Mouse (Mus musculus) liver, embryonic 14.5 days (tissue): ENCODE results near the gene Washc3. TPM values are rescaled to one million over a fixed set of nuclear protein-coding genes. Genes with fewer than 3 reads are reported as not detected.

Experiments
- ATAC-seq: fragments of 200-750 bp; cut with Nextera tagmentation; 2 replicates; pipeline ENCODE4 v1.8.0; 2017; ENCODE audit warnings: moderate number of reproducible peaks, mild to moderate bottlenecking, moderate library complexity; ENCODE audit not compliant: insufficient read depth
- DNase-seq, 3 experiments: peaks; one replicate each; pipeline ENCODE4 v3.0.0-alpha.2; 2012 to 2013; ENCODE audit warnings: low read depth in 3 of 3, low spot score in 3 of 3
- H3K27ac ChIP-seq: fragments of 300-500 bp; sonication (generic); 2 replicates; pipeline ENCODE4 v1.5.1; 2014; ENCODE audit warnings: moderate library complexity, mild to moderate bottlenecking, control low read depth, inconsistent platforms
- H3K27me3 ChIP-seq: fragments of 300-500 bp; sonication (generic); 2 replicates; pipeline ENCODE4 v1.6.1; 2014; ENCODE audit warnings: mild to moderate bottlenecking, low read length, moderate library complexity; ENCODE audit not compliant: control insufficient read depth, insufficient read depth
- H3K36me3 ChIP-seq: fragments of 300-500 bp; sonication (generic); replicated peaks from 2 replicates; pipeline ENCODE4 v1.6.1; 2014; ENCODE audit warnings: low read depth; ENCODE audit not compliant: control insufficient read depth, insufficient read depth
- H3K4me1 ChIP-seq, 2 experiments: fragments of 200-500 bp in 1 of 2; fragments of 300-500 bp in 1 of 2; sonication (generic) in 1 of 2; replicated peaks; 2 replicates each; pipeline ENCODE4 v1.6.1; 2012 to 2014; ENCODE audit warnings: antibody characterized with exemption in 1 of 2, inconsistent platforms in 1 of 2, low read length in 1 of 2; ENCODE audit not compliant: control insufficient read depth in 2 of 2, insufficient read depth in 2 of 2
- H3K4me2 ChIP-seq: fragments of 300-500 bp; sonication (generic); 2 replicates; pipeline ENCODE4 v1.6.1; 2014; ENCODE audit warnings: low read depth, mild to moderate bottlenecking, control low read depth, moderate library complexity
- H3K4me3 ChIP-seq, 2 experiments: fragments of 200-500 bp in 1 of 2; fragments of 300-500 bp in 1 of 2; sonication (generic) in 1 of 2; 2 replicates each; pipeline ENCODE4 v1.5.1; 2012 to 2014; ENCODE audit warnings: low read depth in 2 of 2, low read length in 2 of 2, mild to moderate bottlenecking in 2 of 2, control low read depth in 1 of 2, inconsistent platforms in 1 of 2, moderate library complexity in 1 of 2; ENCODE audit not compliant: insufficient read depth in 1 of 2
- H3K9ac ChIP-seq: fragments of 300-500 bp; sonication (generic); replicated peaks from 2 replicates; pipeline ENCODE4 v1.6.1; 2014; ENCODE audit warnings: mild to moderate bottlenecking, control low read depth, moderate library complexity
- H3K9me3 ChIP-seq: fragments of 300-500 bp; sonication (generic); 2 replicates; pipeline ENCODE4 v1.6.1; 2016; ENCODE audit warnings: low read length, mixed read lengths; ENCODE audit not compliant: control insufficient read depth
- CTCF ChIP-seq: IDR thresholded peaks from 2 replicates; pipeline ENCODE4 v1.5.1; 2016; ENCODE audit warnings: antibody characterized with exemption, low read depth, control low read depth
- EP300 ChIP-seq: IDR thresholded peaks from 2 replicates; pipeline ENCODE4 v1.6.1; 2016; ENCODE audit warnings: antibody characterized with exemption, low read depth
- WGBS: fragments of 180-500 bp; shearing (Covaris S2); extraction: QIAGEN DNeasy Blood & Tissue Kit; methylation state at CpG from one replicate; pipeline ENCODE4 v1.1.7; 2014; ENCODE audit not compliant: insufficient replicate concordance; 5-methylcytosine and 5-hydroxymethylcytosine counted together
- polyA plus RNA-seq, 2 experiments: library from polyadenylated mRNA; depleted of rRNA in 1 of 2; stranded (reverse) in 1 of 2; unstranded in 1 of 2; fragments of >200 nt; fragmentation: Nextera tagmentation in 1 of 2; extraction: Ambion mirVana in 1 of 2; gene quantifications; 2 replicates each; pipeline versions ENCODE4 v1.2.1 to v1.2.3; 2012 to 2014

Gene Washc3
- polyA plus RNA-seq, 2 experiments: 12.4 to 30.5 TPM

GRCm38 (mm10) chr10:88167438-88168077 is 33.3 kb upstream of the Washc3 start:
- no peak for DNase-seq
- no peak overlapping the region for H3K27ac ChIP-seq
- 69% methylated on average over 7 of the region's 7 CpGs for WGBS

DNA sequence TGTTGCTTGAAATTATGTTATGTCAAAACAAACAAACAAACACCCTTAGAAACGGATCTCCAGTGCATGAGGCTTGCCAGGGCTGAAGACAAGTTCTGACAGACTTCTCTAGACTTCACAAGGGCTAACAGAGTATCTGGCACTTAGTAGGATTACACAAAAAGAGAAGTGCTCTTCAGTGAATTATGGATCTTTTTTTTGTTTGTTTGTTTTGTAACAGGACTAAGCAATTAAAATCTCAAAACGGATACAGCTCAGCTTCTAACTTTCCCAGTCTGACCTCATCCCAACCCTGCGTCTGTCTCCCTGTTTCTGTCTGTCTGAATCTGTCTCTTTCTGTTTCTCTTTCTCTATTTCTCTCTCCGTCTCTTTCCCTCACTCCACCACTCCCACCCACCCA is 352 bp upstream of the Washc3 start:
- H3K4me3 ChIP-seq: peak overlapping the region in 1 of 2 experiments; percentile 78; a peak in 2 of 4 replicates
- no peak for DNase-seq
- H3K27ac ChIP-seq: no peak overlapping the region
- H3K4me2 ChIP-seq: peak overlapping the region; percentile 77
- peak overlapping the region; percentile 18 for H3K9ac ChIP-seq
- H3K9me3 ChIP-seq: no peaks in the 10 kb centered on the region
- TF ChIP-seq CTCF: no peak
- no peak for TF ChIP-seq EP300
- no peak for ATAC-seq
- WGBS: 13% methylated on average over 4 of the region's 4 CpGs
- H3K4me1 ChIP-seq: peaks cover 0 to 7% of the 10 kb centered on the region in 2 experiments; a peak in 2 of 4 replicates
- no peaks in the 10 kb centered on the region for H3K36me3 ChIP-seq
- H3K27me3 ChIP-seq: no peaks in the 10 kb centered on the region

More at GRCm38 (mm10) chr10:88167438-88168077, 33.3 kb upstream of the Washc3 start:
- TF ChIP-seq CTCF: no peak
- TF ChIP-seq EP300: no peak
- no peak overlapping the region for H3K4me3 ChIP-seq
- H3K9ac ChIP-seq: no peak overlapping the region
- H3K9me3 ChIP-seq: no peaks in the 10 kb centered on the region
- H3K27me3 ChIP-seq: no peaks in the 10 kb centered on the region
- peaks cover 6% of the 10 kb centered on the region for H3K36me3 ChIP-seq
- no peak overlapping the region for H3K4me2 ChIP-seq
- no peaks in the 10 kb centered on the region for H3K4me1 ChIP-seq
- ATAC-seq: no peak

DNA sequence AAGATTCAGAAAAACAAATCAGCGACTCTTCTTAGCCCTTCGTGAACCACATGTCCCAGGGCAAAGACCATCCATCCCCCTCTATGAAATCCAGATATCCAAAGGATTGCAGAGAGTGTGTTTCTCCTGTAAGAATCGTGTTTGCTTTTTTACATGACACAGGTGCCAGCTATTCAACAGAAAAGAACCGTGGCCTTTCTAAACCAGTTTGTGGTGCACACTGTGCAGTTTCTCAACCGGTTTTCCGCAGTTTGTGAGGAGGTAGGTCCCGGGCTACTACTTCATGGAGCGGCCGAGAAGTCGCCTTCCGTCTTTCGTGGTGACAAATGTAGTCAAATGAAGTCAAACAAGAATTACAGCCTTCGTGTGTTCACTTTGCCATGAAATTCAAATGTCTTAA is 757 bp downstream of the Washc3 start:
- DNase-seq (no peak), ATAC-seq (no peak)
- no peak for TF ChIP-seq CTCF
- no peak for TF ChIP-seq EP300
- Histone ChIP-seq H3K9me3 (no peaks in the 10 kb centered on the region), H3K27me3 (no peaks in the 10 kb centered on the region), H3K4me2 (peak overlapping the region; percentile 77), H3K27ac (no peak overlapping the region), H3K9ac (peak overlapping the region; percentile 90), H3K4me1 (peaks cover 0 to 7% of the 10 kb centered on the region in 2 experiments; a peak in 2 of 4 replicates), H3K36me3 (no peaks in the 10 kb centered on the region), H3K4me3 (peak overlapping the region; percentile 78 to 97)
- 67% methylated on average over 13 of the region's 13 CpGs for WGBS

- no peak overlapping the region for H3K27ac ChIP-seq
- WGBS: 38% methylated on average over 8 of the region's 8 CpGs
- ATAC-seq: no peak
Observed at GRCm38 (mm10) chr10:88202581-88202980, 1.7 kb downstream of the Washc3 start.

GRCm38 (mm10) chr10:88203236-88203635 is 2.3 kb downstream of the Washc3 start:
- Histone ChIP-seq H3K9me3 (no peaks in the 10 kb centered on the region), H3K4me1 (peaks cover 0 to 7% of the 10 kb centered on the region in 2 experiments; a peak in 2 of 4 replicates), H3K4me2 (no peak overlapping the region), H3K27me3 (no peaks in the 10 kb centered on the region), H3K27ac (no peak overlapping the region), H3K36me3 (no peaks in the 10 kb centered on the region), H3K4me3 (no peak overlapping the region), H3K9ac (no peak overlapping the region)
- 78% methylated on average over 6 of the region's 6 CpGs for WGBS
- DNase-seq (no peak), ATAC-seq (no peak)
- TF ChIP-seq CTCF (no peak), EP300 (no peak)

More at GRCm38 (mm10) chr10:88202581-88202980, 1.7 kb downstream of the Washc3 start:
- Histone ChIP-seq H3K27me3 (no peaks in the 10 kb centered on the region), H3K4me1 (peaks cover 0 to 7% of the 10 kb centered on the region in 2 experiments; a peak in 2 of 4 replicates), H3K9ac (no peak overlapping the region), H3K36me3 (no peaks in the 10 kb centered on the region), H3K4me2 (no peak overlapping the region), H3K4me3 (no peak overlapping the region), H3K9me3 (no peaks in the 10 kb centered on the region)
- DNase-seq: no peak
- TF ChIP-seq EP300: no peak
- TF ChIP-seq CTCF: no peak
